Mouse (Mus musculus) gastrocnemius, postnatal 10 days (tissue): ENCODE measurements around the gene Smc1b. TPM values are rescaled to one million over a fixed set of nuclear protein-coding genes. Genes with fewer than 3 reads are reported as not detected.
A peak's percentile ranks its signal among the peaks of the same experiment; 100 is the strongest.

Source experiments
- DNase-seq: peaks from one replicate; pipeline ENCODE4 v3.0.0; 2021; ENCODE audit warnings: mixed read lengths
- long read RNA-seq, 2 experiments: library from polyadenylated mRNA; stranded (forward); transcript quantifications; one replicate each; pipeline ENCODE4 v2.0.0; 2021
- total RNA-seq, 2 experiments: library from RNA; stranded (reverse); gene quantifications; 2 replicates each; pipeline ENCODE4 v1.2.3; 2021

Smc1b gene
- under 1 TPM in 1 of 2 experiments, not detected in 1; 0.34 TPM for total RNA-seq
- long read RNA-seq, experiment 1: 0 reads
- long read RNA-seq, experiment 2: 0 reads

DNA sequence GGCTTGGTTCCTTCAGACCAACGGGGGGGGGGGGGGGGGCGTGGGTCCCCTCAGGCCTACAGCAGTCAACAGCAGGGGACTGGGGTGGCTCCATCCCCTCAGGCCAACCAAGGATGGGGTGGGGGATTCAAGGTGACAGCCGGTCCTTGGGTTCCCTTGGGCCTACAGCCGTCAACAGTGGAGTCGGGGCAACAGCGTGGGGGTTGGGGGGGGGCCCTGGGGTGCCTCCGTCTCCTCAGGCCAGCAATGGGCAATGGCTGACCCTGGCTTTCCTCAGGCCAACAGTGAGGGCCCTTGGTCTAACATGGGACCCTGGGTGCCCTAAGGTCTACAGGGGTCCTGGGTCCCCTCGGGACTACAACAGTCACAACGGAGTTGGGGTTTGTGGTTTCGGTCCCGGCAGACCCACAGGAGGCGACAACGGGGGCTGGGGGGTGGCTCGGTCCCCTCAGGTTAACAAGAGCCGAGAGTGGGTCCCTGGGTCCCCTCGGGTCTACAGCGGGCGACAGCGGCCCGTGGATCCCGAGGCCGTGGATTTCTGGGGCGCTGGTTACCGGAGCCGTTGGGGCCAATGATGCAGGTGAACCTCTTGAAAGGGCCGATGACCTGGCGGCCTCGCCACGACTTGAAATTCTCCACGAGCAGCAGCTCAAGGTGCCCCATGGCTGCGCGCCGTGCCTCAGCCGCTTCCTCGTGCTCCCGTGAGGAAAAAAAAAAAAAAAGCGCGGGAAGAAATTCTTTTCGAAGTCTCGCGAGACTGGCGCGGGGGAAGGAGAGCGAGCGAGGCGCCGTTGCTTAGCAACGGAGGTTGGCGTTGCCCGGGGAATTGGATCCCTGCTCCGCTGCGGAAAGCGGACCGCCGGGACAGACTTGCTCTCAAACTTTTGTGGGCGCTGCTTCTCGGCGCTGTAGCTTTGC lies at the start of gene Smc1b, which contains the start of gene Ribc2:
Gene Smc1b (minus strand): TSS at position 690 of the 918 bp plus-strand sequence.
Gene Ribc2 (plus strand): TSS at position 804 of the 918 bp plus-strand sequence.
- DNase-seq: peak; percentile 80

DNA sequence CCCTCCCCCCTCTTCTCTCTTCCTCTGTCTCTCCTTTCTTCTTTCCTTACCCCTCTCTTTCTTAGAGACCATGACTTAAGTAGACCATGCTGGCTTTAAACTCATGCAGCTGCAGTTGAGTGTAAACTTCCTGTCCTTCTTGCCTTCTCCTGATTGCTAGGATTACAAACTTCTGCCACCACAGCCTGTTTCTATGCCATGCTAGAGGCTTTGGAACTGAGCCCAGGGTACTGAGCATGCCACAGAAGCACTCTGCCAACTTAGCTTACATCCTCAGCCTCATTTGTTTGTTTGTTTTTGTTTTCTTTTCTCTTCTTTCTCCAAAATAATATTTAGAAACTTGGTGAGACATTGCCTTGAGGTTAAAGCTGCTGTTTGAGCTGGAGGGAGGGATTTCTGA lies 48.6 kb upstream of the Smc1b start:
- no peak for DNase-seq

DNA sequence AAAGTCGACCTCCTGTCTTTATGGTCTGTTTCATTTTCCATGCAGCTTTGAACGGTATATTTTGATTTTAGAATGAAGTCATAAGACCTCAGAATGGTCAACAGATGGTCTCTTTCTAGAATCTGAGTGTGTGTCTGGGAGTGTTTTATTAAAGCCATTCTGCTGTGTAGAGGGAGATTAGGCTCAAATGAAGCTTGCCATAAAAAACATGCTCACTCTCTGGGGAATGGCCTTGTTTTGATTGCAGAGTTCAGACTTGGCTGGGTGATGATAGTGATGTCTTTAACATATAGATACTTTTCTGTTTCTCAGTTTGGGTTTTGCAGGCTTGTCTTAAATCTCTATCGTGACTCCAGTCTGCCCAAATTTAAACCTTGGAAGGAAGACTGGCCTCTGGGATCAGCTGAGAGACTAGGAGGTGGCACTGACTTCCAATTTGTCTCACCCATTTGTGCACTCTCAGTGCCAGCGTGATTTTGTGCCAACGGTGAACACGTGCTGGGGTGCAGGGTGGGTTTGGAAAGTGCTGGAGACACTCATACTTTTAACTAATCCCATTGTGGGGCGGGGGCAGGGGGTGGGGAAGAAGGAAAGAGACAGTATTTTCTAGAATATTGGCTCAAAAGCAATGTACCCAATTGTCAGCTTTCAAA lies 47.9 kb upstream of the Smc1b start:
- no peak for DNase-seq

DNA sequence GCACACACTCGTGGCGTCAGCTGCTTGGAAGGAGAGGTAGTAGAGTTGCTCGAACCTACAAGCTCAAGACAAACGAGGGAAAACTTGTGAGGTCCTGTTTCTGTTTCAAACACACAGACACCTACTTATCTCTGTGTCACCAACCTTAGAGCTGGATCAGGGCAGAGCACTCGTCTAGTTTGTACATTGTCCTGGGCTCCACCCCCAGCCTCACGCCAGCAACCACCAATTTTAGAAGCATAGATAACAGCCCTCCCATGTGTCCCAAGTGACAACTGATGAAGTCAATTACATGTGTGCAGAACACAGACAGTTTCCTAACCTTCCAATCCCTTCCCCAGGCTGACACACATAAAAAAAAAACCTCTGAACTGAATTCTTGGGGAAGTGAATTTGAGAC lies 46.4 kb upstream of the Smc1b start:
- DNase-seq: no peak

DNA sequence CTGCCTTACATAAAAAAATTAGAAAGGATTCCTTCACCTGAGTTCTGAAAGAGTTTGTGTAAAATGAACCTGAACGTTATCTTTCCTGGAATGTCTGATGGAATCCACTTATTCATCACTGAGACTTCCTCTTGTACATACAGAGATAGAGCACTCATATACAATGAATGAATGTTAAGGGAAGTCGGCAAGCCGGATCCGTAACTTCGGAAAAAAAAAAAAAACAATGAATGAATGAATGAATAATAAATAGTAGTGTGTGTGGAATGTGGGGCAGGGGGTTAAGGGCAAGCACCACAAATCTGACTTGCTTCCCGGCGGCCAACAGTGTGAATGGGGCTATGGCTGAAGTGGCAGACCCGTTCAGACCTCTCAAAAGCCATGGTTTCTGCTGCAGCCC lies 45.8 kb upstream of the Smc1b start:
- peak; percentile 65 for DNase-seq

DNA sequence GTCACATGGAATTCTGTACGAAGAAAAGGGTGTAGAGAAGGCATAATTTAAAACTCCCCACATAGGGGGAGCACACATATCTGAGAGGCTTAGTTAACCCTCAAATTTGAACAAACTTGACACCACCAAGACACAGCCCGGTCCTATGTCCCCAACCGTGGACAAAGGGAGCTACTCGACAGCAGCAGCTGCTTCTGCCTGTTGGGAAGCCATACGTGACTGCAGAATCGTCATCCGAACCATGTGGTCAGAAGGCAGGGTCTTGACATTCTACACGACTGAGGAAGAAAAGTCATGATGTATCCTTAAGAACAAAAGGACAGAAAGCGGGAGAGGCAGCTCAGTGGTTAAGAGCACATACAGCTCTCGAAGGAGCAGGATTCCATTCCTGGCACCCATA lies 42.3 kb upstream of the Smc1b start:
- no peak for DNase-seq

DNA sequence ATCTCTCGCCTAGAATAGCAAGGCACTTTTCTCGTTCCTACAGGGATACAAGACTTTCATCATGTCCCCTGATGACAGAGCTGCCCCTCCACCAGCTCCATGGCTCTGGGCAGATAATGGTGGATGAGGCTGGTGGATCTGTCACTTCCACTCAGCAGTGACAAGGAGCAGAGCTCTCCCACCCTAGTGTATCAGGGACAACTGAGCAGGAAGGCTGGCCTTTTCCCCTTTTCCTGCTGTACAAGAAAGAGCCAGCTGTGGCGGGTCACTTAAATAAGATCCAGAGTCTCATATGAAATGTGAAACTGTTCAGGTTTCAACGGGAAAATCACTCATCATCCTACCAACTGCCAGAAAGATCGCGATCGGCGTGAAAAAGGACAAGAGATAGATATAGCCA lies 41.7 kb upstream of the Smc1b start:
- DNase-seq: no peak

DNA sequence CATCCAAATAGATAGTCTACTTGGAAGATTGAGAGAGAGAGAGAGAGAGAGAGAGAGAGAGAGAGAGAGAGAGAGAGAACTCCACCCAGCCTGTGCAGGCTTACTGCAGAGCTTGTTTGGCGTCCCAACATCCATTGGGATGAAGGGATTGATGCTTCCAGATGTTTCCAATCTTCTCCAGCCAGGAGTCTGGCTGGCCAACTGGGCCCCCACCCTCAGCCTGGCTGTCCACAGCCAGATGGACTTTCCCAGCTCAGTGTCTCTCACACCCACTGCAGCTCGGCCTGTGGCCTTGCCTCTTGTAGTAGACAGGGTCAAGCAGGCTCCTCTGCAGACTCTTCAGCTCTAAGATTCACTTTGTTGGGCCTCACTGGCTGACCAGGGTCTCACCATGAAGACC lies 40.3 kb upstream of the Smc1b start:
- peak; percentile 36 for DNase-seq

DNA sequence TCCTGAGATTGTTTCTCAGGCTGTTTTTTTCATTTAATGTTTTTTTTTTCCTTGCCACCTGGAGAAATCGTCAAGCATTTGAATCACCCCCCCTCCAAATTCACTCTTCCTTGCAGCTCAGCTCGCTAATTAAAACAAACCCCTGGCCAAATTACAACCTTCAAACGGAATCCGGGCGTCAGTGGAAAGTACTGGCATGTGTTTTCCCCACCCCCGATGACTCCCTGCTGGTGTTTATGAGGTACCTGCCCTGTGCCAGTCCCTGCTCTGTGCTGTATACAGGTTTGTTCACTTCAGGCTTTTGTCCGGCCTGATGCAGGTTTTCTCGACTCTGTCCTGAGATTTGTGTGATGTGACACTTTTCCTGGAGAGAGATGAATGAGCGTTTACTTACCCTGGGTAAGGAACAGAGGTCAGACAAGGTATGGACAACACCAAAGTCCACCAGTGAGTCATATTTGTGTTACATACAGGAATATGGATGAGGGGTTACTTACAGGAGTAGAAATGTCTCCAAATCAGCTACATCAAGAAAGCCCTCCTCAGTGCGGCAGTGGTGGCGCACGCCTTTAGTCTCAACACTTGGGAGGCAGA lies 35.4 kb upstream of the Smc1b start:
- no peak for DNase-seq

DNA sequence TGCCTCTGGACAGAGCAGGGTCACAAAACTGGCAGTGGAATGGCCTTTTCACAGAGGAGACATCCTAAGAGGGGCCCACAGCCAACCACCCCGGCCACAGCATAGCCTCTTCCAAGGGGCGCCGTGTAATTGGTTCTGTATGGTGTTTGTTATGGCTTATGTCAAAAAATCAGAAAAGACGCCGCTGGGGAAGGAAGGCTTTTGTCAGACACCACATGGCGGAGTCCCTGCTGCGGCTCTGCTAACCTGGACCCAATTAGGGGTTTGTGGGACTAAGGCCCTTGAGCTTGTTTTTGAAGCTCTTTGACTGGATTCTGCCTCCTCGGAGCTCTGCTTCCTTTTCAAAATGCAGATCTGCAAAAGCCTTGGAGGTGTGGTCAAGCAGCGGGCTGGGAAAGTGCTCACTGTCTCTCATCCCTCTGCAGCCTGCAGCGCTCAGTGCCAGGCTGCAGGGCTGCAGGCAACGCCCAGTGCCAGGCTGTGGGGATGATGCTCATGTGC lies 34.7 kb upstream of the Smc1b start:
- DNase-seq: no peak

DNA sequence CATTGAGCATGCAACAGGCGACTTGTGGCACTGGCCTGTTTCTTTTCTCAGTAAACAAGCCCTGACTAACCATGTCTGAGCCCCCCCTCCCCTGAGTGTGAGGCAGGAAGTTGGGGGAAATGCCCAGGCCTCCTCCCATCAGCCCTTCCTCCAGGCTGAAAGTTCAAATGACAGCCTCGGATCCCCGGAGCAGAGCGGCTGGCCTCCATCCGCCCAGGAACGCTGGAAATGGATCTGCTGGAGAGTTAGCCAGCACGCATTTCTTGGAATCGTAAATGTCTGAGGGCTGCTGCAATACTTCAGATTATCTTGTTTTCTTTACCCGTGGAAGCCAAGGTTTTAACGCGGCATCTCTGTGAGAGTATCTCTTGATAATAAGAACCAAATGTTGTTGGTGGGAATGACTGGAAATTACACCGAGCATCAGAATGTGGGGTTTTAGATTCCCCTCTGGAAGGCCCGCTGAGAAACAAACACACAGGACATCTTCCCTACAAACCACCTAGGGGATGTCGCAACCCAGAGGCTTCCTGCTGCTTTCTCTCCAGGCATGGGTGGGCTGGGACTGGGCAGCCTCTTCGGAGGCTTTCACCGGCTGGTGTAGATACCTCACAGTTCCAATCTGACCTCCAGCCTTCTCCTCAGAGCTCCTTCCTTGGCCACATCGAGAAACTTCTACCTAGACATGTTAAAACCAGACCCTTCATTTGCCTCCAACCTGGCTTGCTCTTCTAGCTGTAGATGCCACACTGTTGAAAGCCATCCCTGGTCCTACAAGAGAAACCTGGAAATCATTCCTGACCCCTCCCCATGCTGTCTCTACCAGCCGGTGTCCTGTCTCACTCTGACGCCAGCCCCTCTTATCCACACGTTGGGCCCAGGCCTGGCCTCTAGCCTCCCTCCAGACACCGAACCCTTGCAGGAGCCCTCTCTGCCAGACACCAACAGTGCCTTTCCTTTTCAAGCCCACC lies 31.2 kb upstream of the Smc1b start:
- DNase-seq: peak; percentile 42

DNA sequence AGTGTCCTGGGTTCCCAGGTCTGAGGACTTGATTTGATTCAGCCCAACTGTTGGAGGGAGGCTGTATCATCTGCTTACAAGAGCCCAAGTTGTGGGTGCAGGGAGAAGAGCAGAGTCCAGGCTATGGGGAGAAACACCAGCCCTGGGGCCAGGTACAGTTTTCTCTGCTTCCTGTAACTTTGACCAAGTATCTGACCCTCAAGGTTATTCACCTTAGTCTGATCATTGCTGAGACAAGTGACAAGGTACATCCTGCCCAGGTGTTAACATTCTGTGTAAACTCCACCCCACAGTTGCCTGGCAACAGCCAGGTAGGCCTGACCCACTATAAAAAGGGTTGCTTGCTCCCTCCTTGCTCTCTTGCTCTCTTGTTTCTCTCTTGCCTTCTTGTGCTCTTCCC lies 29.7 kb upstream of the Smc1b start:
- DNase-seq: no peak

DNA sequence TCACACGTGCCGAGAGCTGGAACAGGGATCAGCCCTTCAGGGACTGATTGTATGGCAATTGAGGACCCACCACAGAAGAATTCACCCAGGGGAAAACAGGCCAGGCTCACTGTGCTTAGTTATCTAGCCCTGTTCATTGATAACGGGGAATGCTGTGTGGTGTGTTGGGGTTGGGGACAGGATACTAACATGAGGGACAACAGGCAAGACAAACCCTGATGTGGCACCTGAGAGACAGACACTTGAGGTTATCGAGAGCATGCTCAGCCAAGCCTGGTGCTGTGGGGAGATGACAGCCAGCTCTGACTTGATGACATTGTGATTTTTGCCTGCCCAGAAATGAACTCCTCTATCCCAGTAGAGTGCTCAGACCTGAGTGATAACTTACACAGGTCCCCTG lies 24.4 kb upstream of the Smc1b start:
- no peak for DNase-seq

DNA sequence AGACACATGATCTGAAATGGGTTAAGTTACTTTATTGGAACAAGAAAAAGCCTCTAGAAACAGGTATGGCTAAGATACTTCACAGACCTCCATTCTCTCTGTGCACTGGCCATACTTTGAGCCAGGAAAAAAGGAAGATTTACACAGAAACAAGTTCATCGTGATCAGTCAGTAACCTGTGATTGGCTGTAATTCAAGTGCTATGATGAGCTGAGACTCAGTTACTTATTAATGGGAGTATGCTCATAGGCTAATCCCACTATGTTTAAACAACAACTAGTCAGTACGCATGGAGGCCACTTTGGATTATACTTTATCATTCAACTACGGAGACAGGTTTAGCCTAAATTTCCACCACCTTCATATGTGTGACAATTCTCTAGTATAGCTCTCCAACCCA lies 22.3 kb upstream of the Smc1b start:
- DNase-seq: no peak

DNA sequence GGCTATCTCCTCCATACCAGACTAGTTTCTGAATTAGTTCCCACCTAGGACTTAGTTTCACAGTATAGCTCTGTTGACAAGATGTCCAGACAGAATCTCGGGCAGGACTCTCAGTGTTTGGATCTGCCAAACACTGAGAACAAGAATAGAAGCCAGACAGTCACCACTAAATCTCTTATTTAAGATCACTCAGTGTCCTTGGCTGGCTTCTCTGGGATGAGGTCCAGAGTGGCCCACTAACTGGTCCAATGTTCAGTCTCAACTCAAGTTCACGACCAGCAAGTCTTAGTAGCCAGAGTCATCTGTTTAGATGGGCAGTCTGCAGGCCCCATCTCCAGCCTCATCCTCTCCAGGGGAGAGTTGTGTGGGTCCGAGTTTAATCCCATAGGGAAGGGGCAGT lies 20.8 kb upstream of the Smc1b start:
- DNase-seq: peak; percentile 14

DNA sequence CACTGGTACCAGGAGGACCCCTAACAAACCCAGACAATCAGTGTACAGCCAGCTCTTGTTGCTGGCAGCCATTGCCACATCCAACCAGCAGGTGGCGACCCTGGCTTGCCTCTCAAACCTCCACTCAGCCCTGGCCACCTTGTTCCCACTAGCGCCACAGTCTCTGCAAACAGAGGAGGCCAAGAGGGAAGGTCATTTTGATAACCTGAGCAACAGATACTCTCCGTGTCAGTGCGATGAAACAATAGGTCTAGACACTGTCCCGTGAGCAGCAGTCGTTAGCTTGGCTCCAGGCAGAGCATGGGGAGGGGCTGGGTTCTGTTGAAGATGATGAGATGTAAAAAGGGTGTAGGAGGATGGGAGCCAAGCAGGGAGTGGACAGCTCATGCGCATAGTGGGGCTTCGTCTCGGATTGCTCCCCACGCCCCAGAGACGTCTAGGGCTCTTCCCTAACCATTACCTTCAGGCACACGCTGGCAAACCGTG lies 19.7 kb upstream of the Smc1b start:
- peak; percentile 80 for DNase-seq

DNA sequence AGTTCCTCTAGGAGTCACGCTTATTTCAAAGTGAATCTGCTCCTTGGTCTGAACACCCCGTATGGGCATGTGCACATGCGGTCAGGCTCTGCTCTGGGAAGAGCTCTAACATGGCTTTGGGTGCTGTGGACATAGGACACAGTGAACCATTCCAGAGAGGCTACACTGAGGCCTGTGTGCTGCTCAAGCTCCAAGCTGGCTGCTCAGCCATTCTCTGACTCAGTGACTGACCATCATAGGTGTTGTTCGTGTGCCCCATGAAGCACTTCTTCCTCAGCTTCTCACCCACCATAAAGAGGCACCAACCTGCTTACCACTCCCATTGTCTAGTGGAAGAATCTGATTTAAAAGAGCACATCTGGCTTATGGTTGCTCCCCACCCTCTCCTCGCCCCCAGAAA lies 12.5 kb upstream of the Smc1b start:
- DNase-seq: no peak

DNA sequence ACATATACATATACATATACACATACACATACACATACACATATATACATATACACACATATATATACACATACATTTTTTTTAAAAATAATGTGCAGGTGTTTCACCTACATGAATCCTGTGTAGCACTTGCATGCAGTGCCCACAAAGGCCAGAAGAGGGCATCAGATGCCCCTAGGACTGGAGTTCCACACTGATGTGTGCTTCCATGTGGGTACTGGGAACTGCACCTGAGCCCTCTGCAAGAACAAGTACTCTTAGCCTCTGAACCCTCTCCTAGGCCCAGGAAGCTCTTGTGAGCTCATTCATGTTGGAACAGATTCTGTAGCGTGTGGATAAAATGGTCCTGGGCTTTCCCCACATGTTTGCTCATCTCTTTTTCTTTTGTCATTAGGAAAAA lies 12.0 kb upstream of the Smc1b start:
- DNase-seq: peak; percentile 2

DNA sequence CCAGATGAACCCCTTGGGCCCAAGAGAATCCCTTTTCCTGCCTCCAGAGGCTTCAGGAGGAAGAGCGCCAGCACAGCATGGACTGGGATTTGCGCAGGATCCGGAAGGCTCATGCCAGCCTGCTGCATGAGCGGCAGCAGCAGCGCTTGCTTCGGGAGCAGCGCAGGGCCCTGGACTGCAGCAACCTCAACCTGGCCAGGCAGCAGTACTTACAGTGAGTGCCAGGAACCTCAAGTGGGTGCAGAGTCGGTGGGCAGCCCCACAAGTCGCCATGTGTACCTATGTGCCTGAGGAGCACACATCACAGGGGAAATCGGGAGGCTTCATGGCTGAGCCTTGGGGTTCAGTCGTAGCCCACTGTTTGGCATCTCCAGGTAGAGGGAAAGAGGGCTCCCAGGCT lies 11.4 kb upstream of the Smc1b start:
- DNase-seq: no peak

DNA sequence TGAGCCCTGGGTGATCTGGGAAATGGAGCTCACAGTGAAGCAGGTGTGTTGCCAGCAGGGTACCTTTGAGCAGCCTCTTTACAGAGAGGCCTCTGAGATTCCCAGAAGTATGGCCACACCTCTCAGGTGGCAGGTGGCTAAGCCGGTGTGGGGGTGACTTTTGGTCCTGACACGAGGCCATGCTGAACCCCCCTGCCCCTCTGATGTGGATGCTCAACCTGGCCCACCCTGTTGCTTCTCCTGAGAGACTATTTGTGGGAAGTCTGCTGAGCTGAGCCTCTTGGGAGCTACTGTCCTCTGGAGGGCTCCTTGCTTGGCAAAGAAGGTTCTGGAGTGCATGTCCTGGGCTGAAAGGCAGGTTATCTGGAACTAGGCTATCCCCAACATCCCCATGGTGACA lies 10.7 kb upstream of the Smc1b start:
- no peak for DNase-seq

DNA sequence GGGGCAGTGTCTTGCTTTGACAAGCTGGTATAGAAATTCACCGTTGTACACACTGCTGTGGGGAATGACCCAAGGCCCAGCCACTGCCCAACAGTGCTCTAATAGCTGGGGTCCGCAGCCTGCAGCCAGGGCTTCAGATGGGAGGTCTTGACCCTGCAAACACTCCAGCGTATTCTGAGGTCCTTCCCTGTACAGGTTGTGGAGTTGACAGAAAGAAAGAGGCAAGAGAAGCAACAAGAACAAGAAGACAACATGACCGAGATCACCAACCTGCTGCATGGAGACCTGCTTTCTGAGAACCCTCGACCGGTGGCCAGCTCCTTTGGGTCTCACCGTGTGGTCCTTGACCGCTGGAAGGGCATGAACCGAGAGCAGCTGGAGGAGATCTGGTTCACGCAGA lies 9.5 kb upstream of the Smc1b start:
- no peak for DNase-seq

DNA sequence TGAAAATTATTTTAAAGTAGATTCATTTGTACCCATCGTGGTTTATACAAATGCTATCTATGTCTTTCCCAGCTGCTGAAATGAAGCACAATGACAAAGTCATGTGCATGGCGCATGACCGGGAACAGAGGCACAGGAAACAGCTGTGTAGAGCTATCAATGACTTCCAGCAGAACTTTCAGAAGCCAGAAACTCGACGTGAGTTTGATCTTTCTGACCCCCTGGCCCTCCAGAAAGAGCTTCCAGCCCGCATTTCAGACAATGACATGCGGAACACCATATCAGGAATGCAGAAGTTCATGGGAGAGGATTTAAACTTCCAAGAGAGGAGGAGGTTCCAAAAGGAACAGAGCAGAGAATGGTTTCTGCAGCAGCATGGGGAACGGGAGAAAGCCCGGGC lies 3.4 kb upstream of the Smc1b start:
- peak; percentile 4 for DNase-seq
